Mouse (Mus musculus) thymus, postnatal 25 days (tissue): ENCODE data around the gene Hacd2.

Experiments used
- DNase-seq: peaks from one replicate; pipeline ENCODE4 v3.0.0; 2022

Hacd2 gene

GRCm38 (mm10) chr16:35056306-35056705 lies 34.1 kb downstream of the Hacd2 start:
- peak; percentile 1 for DNase-seq

- no peak for DNase-seq
Observed at GRCm38 (mm10) chr16:35056786-35057185, 34.6 kb downstream of the Hacd2 start.

- DNase-seq = peak; percentile 7
Observed at GRCm38 (mm10) chr16:35061017-35061416, 38.8 kb downstream of the Hacd2 start.

GRCm38 (mm10) chr16:35065724-35066123 lies 43.5 kb downstream of the Hacd2 start:
- DNase-seq = no peak

GRCm38 (mm10) chr16:35067095-35067494 lies 44.9 kb downstream of the Hacd2 start:
- DNase-seq = no peak

GRCm38 (mm10) chr16:35067631-35068030 lies 45.4 kb downstream of the Hacd2 start:
- no peak for DNase-seq

GRCm38 (mm10) chr16:35068886-35069285 lies 46.7 kb downstream of the Hacd2 start:
- no peak for DNase-seq

GRCm38 (mm10) chr16:35074436-35074835 lies 52.2 kb downstream of the Hacd2 start:
- no peak for DNase-seq

- DNase-seq = no peak
Observed at GRCm38 (mm10) chr16:35075643-35076042, 53.4 kb downstream of the Hacd2 start.

- DNase-seq = no peak
Observed at GRCm38 (mm10) chr16:35093500-35093899, 71.3 kb downstream of the Hacd2 start.

- DNase-seq = no peak
Observed at GRCm38 (mm10) chr16:35097870-35098530, 75.8 kb downstream of the Hacd2 start.

- DNase-seq = no peak
Observed at GRCm38 (mm10) chr16:35101751-35102420, 79.7 kb downstream of the Hacd2 start.

- DNase-seq = no peak
Observed at GRCm38 (mm10) chr16:35102866-35103620, 80.8 kb downstream of the Hacd2 start.

GRCm38 (mm10) chr16:35107985-35108384 lies 85.8 kb downstream of the Hacd2 start:
- DNase-seq = no peak

GRCm38 (mm10) chr16:35109156-35109555 lies 86.9 kb downstream of the Hacd2 start:
- DNase-seq = no peak

- no peak for DNase-seq
Observed at GRCm38 (mm10) chr16:35109656-35110291, 87.5 kb downstream of the Hacd2 start.

GRCm38 (mm10) chr16:35110410-35111142 lies 88.3 kb downstream of the Hacd2 start:
- peak; percentile 65 for DNase-seq

- no peak for DNase-seq
Observed at GRCm38 (mm10) chr16:35111143-35111620, 89.0 kb downstream of the Hacd2 start.

- DNase-seq = no peak
Observed at GRCm38 (mm10) chr16:35113496-35113895, 91.3 kb downstream of the Hacd2 start.

- no peak for DNase-seq
Observed at GRCm38 (mm10) chr16:35116328-35116956, 94.2 kb downstream of the Hacd2 start.

- DNase-seq = no peak
Observed at GRCm38 (mm10) chr16:35117436-35117835, 95.2 kb downstream of the Hacd2 start.

GRCm38 (mm10) chr16:35120603-35121002 lies 98.4 kb downstream of the Hacd2 start:
- DNase-seq = no peak
